Mouse (Mus musculus) ES-Bruce4 (cell line): Measurements from ENCODE around the gene Lrp6.

Experiments
- CTCF ChIP-seq: IDR thresholded peaks from one replicate; pipeline ENCODE4 v1.8.1; 2011; ENCODE audit warnings: low read depth, low read length
- POLR2A ChIP-seq: IDR thresholded peaks from one replicate; pipeline ENCODE4 v1.8.1; 2011; ENCODE audit warnings: low read length; ENCODE audit not compliant: insufficient read depth

DNA sequence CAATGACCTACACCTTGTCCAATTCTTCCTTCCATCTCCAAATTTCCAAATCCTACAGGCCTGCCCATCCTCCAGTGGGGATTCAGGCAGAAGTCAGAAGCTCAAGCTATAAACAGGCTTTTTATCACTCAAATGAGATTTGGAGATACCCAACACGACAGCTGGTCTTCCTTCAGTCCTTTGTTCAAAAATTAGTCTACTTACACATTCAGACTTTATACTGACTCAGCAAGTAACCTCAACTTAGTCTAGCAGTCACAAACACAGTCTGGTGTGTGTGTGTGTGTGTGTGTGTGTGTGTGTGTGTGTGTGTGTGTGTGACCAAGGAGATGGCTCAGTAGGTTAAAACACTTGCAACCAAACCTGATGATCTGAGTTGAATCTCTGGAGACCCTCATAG is 15.8 kb downstream of the Lrp6 start:
- TF ChIP-seq POLR2A (no peak), CTCF (no peak)
